Mouse (Mus musculus) Patski (cell line): ENCODE results near the gene Cuta. TPM values are rescaled to one million over a fixed set of nuclear protein-coding genes. Genes with fewer than 3 reads are reported as not detected.
"Not testable (repeated sequence)": the region's sequence is repeated elsewhere in the genome, so short reads cannot be mapped to it uniquely, and the experiment has no call there.

Experiments
- ATAC-seq: fragments of 100-300 bp; one replicate; pipeline ENCODE4 v1.8.0; 2021
- CTCF ChIA-PET: fragments of 350-600 bp; sonication (Branson Sonifier 250); formaldehyde crosslinking; loops from one replicate; lab custom pipeline; 2022; ENCODE audit warnings: inconsistent platforms; lab: Charles Lee
- POLR2A ChIA-PET: fragments of 350-600 bp; sonication (Branson Sonifier 250); formaldehyde crosslinking; loops from one replicate; lab custom pipeline; 2022; ENCODE audit warnings: antibody characterized with exemption, inconsistent platforms; lab: Charles Lee
- DNase-seq: peaks from one replicate; pipeline ENCODE4 v3.0.0-alpha.2; 2011; ENCODE audit warnings: low read depth, low spot score
- H3K27me3 ChIP-seq: fragments of 371-371 bp; one replicate; pipeline ENCODE4 v1.5.1; 2021
- CTCF ChIP-seq: fragments of 100-300 bp; IDR thresholded peaks from one replicate; pipeline ENCODE4 v1.5.1; 2021
- in situ Hi-C: fragments of 300-500 bp; cut with MboI; formaldehyde crosslinking; loops from 3 replicates; pipeline ENCODE4 v1.11.1; 2018; ENCODE audit warnings: low pct_unique_long_range_greater_than_20kb, mixed read lengths
- polyA plus RNA-seq: library from polyadenylated mRNA; unstranded; gene quantifications from one replicate; pipeline ENCODE4 v1.2.3, GENCODE M21; 2021

Gene Cuta
- 119 TPM for polyA plus RNA-seq

DNA sequence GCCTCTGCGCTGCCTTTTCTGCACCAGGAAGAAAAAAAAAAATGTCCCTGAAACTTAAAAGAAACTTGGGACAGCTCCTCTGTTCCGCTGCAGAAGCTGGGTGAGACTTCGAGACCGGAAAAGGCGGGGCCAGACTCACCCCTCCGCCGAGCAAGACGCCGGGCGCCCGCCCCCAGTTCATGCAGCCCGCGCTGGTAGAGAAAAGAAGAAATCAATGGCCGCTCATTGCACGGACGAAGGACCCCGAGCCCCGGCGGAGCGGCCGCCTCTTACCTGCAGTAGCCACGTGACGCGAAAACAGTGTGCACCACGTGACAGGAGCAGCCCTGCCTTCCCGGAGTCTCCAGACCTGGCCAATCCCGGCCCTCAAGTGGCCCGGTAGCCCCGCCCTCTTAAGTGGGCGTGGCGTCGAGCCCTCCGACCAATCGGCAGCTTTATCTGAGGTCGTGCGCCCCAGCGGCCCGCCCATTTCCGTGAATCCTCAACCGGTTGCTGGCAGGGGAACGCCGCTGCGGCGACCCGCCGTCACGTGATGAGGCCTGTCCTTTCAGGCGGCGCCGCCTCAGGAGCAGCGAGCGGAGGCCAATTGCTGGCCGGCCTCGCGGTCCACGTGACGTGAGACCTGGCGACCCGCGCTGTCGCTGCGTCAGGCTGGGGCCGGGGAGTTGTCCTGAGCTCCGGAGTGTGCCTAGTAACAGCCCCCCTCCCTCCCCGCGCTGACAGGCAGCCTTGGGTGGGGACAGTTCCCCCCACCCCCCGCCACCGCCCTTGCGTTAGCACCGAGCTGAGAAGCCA is at the start of gene Cuta:
Gene Cuta, minus strand, starts transcription at position 392 of the 795 bp plus-strand sequence.
- DNase-seq (peak; percentile 96), ATAC-seq (peak; percentile 89)
- TF ChIP-seq CTCF, result no peak
- ChIA-PET POLR2A (interaction anchor here (1.1 to 1.3 kb wide), 2 partner anchors 9 to 34 kb away, joined by 3 to 4 read pairs; partner anchors contain the start of gene Zbtb9), CTCF (no interaction called here)
- in situ Hi-C loops, result loop anchor here (25.0 kb wide), 1 partner anchor 173 kb away; no protein-coding TSS in a partner anchor
- H3K27me3 ChIP-seq, result no peaks in the 10 kb centered on the region

DNA sequence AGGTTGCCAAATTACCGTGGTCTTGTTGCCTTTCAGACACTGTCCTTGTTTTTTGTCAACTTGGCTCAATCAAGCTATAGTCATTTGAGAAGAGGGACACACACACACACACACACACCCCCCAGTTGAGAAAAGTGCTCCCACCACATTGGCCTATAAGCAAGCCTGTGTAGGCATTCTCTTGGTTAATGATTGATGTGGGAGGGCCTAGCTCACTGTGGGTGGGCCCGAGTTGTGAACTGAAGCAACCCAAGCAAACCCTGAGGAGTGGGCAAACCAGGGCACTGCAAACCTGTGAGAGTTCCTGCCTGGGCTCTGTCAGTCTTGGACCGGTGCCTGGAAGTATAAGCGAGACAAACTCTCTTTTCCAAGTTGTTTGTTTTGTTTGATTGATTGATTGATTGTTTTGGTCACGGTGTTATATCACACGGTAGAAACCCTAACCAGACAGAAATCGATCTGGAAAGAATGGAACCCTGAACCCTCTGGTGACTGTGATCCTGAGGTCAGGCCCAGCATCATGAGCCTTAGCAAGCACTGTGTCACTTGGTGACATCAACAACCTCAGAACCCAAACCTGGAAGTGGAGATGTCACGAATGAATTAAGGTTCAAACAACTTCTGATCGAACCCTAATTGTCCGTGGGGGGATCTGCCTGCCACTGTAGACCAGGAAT is 46.3 kb upstream of the Cuta start:
- ATAC-seq (no peak), DNase-seq (no peak)
- TF ChIP-seq CTCF, result no peak
- H3K27me3 ChIP-seq, result no peaks in the 10 kb centered on the region
- in situ Hi-C loops, result no loop called here
- CTCF ChIA-PET, result interaction anchor here (0.9 kb wide), 1 partner anchor 29 kb away, joined by 3 read pairs; no protein-coding TSS in a partner anchor
- POLR2A ChIA-PET, result no interaction called here

DNA sequence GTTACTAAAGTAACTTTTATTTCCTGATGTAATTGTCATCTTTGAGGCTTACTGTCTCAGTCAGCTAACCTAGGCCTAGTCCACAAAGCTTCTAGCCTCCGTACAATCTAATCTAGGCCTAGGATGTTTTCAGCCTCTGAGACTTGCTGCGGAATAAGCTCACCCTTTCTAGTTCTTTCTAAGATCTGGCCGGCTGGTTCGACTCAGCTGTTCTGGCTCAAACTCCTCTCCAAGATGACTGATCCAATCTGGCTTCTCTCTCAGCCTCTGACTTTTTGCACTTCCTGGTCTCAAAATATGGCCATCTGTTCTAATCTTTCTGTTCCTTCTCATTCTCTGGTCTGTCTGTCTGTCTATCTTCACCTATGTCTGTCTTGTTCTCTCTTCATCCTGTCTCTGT is 44.0 kb upstream of the Cuta start:
- ATAC-seq, result no peak
- no peak for TF ChIP-seq CTCF
- POLR2A ChIA-PET, result no interaction called here
- no peaks in the 10 kb centered on the region for H3K27me3 ChIP-seq
- DNase-seq, result no peak
- CTCF ChIA-PET, result no interaction called here
- in situ Hi-C loops, result no loop called here

DNA sequence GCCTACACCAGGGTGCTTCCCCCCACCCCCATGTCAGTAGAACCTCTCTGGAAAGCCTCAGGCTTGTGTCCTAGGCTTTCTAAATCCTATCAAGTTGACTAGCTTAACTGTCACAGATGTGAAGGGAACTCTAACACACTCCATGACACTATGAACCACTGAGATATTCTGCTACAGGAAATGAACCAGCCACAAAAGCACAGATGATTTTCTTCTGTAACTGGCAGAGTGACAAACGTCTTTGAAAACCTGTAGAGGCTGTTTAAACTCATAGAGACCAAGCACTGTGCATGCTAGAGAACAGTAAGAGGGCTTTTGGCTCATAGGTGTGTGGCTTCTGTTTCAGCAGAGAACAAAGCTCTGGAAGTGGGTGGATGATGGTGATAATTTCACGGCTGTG is 41.7 kb upstream of the Cuta start:
- TF ChIP-seq CTCF, result no peak
- H3K27me3 ChIP-seq, result no peaks in the 10 kb centered on the region
- no peak for ATAC-seq
- in situ Hi-C loops, result no loop called here
- POLR2A ChIA-PET, result interaction anchor here (0.6 kb wide), 2 partner anchors 58 to 963 kb away, joined by 3 read pairs; no protein-coding TSS in a partner anchor
- DNase-seq, result no peak
- CTCF ChIA-PET, result no interaction called here

DNA sequence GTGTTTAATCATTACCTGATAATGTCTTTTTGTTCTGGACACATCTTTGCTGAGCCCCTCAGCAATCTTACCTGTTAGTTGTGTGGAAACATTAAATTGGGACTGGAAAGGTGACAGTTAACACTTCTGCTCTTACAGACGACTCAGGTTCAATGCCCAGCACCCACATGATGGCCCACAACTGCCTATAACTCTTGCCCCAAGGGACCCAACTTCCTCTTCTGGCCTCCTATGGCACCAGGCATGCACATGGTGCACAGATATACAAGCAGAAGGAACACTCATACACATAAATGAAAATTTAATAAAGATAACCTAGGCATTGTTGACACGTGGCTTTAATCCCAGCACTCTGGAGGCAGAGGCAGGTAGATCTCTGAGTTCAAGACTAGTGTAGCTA is 40.1 kb upstream of the Cuta start:
- no peak for DNase-seq
- ChIA-PET CTCF (interaction anchor here (2.1 kb wide), 1 partner anchor 63 kb away, joined by 4 read pairs; the partner anchor contains the start of gene Kifc5b), POLR2A (no interaction called here)
- ATAC-seq, result no peak
- no peak for TF ChIP-seq CTCF
- H3K27me3 ChIP-seq, result no peaks in the 10 kb centered on the region
- in situ Hi-C loops, result no loop called here

DNA sequence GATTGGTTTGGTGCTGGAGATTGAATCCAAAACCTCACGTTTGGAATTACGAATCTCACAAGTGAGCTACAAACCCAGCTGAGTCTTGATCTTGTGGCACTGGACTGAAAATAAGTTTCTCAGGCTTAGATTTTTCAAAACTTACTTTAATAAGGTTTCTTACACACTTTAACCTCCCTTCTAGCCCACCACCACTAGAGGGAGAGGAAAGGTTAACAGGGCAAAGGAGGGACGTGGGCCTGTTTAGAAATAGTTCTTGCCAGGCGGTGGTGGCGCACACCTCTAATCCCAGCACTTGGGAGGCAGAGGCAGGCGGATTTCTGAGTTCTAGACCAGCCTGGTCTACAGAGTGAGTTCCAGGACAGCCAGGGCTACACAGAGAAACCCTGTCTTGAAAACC is 38.0 kb upstream of the Cuta start:
- ATAC-seq, DNase-seq, in situ Hi-C loops, H3K27me3 ChIP-seq, POLR2A ChIA-PET: not testable (repeated sequence)
- CTCF ChIA-PET, result interaction anchor here (1.8 to 2.5 kb wide), 2 partner anchors 25 to 29 kb away, joined by 4 to 5 read pairs; no protein-coding TSS in a partner anchor

DNA sequence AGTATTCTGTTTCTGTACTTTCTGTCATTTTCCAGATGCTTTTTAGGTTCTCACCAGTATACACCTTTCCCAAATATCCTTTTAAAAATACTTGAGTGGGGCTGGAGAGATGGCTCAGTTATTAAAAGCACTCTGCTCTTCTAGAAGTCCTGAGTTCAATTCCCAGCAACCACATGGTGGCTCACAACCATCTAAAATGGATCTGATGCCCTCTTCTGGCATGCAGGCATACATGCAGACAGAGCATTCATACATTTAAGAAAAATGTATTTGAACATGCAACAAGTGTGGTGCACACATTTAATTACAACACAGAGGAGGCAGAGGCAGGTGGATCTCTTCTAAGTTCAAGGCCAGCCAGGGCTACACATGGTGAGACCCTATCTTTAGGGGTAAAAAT is 36.0 kb upstream of the Cuta start:
- no peak for TF ChIP-seq CTCF
- no peak for ATAC-seq
- ChIA-PET CTCF (interaction anchor here (2.5 kb wide), 1 partner anchor 31 kb away, joined by 5 read pairs; no protein-coding TSS in a partner anchor), POLR2A (no interaction called here)
- no peaks in the 10 kb centered on the region for H3K27me3 ChIP-seq
- in situ Hi-C loops, result no loop called here
- DNase-seq, result no peak

DNA sequence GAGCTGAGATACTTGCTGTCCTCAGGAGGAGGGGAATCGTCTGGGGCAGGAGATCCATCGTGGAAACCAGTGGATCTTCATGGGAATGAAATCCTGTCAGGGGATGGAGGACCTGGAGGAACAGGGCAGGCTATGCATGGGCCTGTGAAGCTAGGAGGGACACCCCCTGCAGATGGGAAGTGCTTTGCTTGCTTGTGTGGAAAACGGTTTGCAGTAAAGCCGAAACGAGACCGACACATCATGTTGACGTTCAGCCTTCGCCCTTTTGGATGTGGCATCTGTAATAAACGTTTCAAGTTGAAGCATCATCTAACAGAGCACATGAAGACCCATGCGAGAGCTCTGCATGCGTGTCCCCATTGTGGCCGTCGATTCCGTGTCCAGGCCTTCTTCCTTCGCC is 35.2 kb upstream of the Cuta start:
- no peak for TF ChIP-seq CTCF
- CTCF ChIA-PET, result interaction anchor here (1.0 kb wide), 1 partner anchor 8 kb away, joined by 3 read pairs; no protein-coding TSS in a partner anchor
- in situ Hi-C loops, result no loop called here
- H3K27me3 ChIP-seq, result no peaks in the 10 kb centered on the region
- DNase-seq (no peak), ATAC-seq (no peak)
- POLR2A ChIA-PET, result no interaction called here

DNA sequence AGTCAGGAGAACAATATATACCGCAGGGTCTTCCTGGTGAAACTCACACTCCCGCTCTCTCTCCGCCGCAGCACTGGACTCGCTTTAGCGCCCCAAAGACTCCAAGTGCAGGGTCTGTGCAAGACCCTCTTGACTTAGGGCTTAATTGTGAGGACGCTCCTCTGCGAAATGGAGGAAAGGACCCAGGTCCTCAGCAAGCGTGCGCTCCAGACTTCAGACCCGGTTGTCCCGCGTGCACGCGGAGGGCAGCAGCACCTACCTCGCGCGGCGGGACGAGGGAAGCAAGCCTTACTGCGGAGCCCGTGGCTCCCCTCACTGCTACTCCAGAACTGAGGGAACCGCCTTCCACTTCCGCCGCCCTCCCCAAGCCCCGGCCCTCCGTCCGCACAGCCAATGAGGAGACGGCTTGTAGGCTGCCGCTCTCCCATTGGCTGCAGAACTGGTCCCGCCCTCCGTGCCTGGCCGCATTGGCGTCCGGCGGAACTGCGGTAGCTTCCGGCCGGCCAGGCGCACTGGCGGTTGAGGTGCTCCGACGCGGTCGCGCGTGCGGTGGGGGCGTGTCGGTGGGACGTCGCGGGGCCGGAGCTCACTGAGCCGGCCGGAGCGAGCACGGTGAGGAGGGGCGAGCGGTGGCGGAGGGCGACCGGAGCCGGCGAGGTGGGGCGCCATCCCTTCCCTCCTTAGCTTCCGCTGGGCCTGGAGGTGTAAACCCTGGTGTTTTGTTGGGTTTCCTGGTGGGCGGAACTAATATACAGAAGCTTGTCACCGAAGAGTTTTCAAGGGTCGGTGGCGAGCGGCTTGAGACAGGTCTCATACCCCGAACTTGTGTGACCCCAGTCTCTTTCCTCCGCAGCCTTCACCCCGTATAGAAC is 33.6 kb upstream of the Cuta start, which contains the start of gene Zbtb9:
Gene Zbtb9, plus strand, starts transcription at position 465 of the 872 bp plus-strand sequence.
- in situ Hi-C loops, result no loop called here
- TF ChIP-seq CTCF, result no peak
- ATAC-seq (peak; percentile 96), DNase-seq (peak; percentile 33)
- ChIA-PET CTCF (interaction anchor here (1.3 kb wide), 1 partner anchor 41 kb away, joined by 4 read pairs; no protein-coding TSS in a partner anchor), POLR2A (interaction anchor here (0.8 to 1.4 kb wide), 2 partner anchors 33 to 42 kb away, joined by 3 read pairs; partner anchors contain the start of gene Cuta)
- H3K27me3 ChIP-seq, result no peaks in the 10 kb centered on the region

DNA sequence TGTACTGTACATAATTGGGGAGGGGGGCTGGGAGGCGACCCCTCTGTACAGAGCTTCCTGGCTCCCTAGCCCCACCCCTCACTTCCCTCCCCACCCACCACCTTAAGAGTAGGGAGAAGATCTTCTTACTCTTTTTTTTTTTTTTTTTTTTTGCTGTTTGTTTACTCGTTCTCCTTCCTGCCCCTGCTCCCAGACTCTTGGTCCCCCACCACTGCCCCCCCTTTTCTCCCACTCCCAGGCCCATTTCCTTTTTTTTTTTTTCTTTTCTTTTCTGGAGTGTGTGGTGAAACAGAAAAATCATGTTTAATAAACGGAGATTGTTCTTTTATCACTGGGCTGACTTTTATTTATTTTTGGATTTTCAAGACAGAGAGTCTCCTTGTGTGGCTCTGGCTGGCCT is 32.7 kb upstream of the Cuta start:
- TF ChIP-seq CTCF, result no peak
- CTCF ChIA-PET, result no interaction called here
- no peak for ATAC-seq

More for the DNA sequence above, 32.7 kb upstream of the Cuta start:
- DNase-seq, result no peak
- H3K27me3 ChIP-seq, result no peaks in the 10 kb centered on the region
- in situ Hi-C loops, result no loop called here
- POLR2A ChIA-PET, result interaction anchor here (0.7 kb wide), 1 partner anchor 13 kb away, joined by 3 read pairs; no protein-coding TSS in a partner anchor
